Mouse (Mus musculus): ENCODE measurements around the gene Rapgef4.

Rapgef4 gene

DNA sequence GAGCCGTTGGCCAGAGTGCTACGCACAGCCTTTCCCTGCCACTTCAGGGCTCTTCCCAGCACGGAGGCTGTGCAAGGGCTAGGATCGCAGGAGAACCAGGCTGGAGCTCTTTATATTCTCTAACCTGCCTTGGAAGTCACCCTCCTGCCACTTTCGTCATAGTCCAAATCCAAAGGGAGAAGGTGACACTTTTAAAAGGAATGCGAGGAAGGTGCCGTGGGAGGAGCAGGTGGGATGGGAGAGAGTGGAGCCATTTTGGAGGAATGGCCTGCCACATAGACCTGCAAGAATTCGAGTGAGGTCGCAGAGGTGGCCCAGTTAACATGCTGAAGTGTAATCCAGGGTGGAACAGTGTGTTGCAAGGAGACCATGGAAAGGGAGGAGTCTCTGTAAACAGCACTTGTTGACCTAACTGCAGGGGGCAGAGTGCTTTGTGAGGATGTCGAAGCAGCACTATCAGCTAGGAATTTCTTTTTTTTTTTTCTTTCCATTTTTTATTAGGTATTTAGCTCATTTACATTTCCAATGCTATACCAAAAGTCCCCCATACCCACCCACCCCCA lies 94.0 kb downstream of the Rapgef4 start:
- DNase-seq (ENCODE audit: low spot score in 2 of 2): no peak

GRCm38 (mm10) chr2:72077490-72078139 lies 96.6 kb downstream of the Rapgef4 start:
- no peak for DNase-seq (ENCODE audit: low spot score in 2 of 2)

GRCm38 (mm10) chr2:72078140-72078521 lies 97.1 kb downstream of the Rapgef4 start:
- no peak for DNase-seq (ENCODE audit: low spot score in 2 of 2)

- DNase-seq (ENCODE audit: low spot score in 2 of 2): no peak
These were observed 98.1 kb downstream of the Rapgef4 start for GRCm38 (mm10) chr2:72079110-72079509.

GRCm38 (mm10) chr2:72082846-72083245 lies 101.8 kb downstream of the Rapgef4 start:
- DNase-seq (ENCODE audit: low spot score in 2 of 2): no peak

DNA sequence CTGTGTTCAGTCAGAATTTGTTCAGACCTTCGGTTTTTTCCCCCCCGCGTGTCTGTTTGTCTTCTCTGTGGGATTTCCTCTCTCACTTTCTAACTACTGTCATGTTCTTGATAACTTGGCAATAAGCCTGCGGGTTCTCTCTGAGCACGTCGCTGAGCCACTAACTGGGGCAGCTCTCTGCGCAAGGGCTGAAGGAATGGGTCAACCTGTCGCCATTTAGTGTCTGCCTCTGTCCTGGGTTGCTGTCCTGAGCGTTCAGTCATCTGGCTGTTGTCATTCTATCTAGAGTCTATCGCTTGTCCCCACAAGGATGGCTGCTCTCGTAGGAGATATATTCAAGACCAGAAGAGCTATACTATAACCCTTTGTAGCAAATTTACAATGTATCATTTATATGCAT lies 107.8 kb downstream of the Rapgef4 start:
- no peak for DNase-seq (ENCODE audit: low spot score in 2 of 2)

GRCm38 (mm10) chr2:72090061-72090460 lies 109.0 kb downstream of the Rapgef4 start:
- DNase-seq (ENCODE audit: low spot score in 2 of 2): no peak

GRCm38 (mm10) chr2:72092046-72092445 lies 111.0 kb downstream of the Rapgef4 start:
- no peak for DNase-seq (ENCODE audit: low spot score in 2 of 2)

- no peak for DNase-seq (ENCODE audit: low spot score in 2 of 2)
These were observed 112.5 kb downstream of the Rapgef4 start for GRCm38 (mm10) chr2:72093402-72094037.

- no peak for DNase-seq (ENCODE audit: low spot score in 2 of 2)
These were observed 113.0 kb downstream of the Rapgef4 start for GRCm38 (mm10) chr2:72094038-72094437.

- DNase-seq (ENCODE audit: low spot score in 2 of 2): no peak
These were observed 113.4 kb downstream of the Rapgef4 start for GRCm38 (mm10) chr2:72094446-72094845.

- DNase-seq (ENCODE audit: low spot score in 2 of 2): no peak
These were observed 114.0 kb downstream of the Rapgef4 start for GRCm38 (mm10) chr2:72095002-72095401.

DNA sequence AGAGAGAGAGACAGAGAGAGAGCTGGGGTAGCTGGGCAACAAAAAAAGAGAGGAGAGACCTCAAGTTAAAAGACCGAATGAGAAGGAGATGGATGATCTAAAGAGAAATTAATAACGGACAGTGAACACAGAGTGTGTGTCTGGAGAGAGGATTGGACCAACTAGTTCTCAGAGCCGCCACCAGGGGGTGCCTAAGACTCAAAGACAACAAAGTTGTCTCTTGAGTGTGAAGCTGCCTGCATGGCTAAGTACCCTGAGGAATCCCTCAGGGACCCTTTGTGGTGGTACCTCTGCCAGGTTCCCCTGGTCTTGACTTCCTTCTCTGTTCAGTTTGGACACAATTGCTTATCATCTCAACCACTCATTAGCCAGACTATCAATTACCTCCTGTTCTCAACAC lies 115.3 kb downstream of the Rapgef4 start:
- DNase-seq (ENCODE audit: low spot score in 2 of 2): no peak

DNA sequence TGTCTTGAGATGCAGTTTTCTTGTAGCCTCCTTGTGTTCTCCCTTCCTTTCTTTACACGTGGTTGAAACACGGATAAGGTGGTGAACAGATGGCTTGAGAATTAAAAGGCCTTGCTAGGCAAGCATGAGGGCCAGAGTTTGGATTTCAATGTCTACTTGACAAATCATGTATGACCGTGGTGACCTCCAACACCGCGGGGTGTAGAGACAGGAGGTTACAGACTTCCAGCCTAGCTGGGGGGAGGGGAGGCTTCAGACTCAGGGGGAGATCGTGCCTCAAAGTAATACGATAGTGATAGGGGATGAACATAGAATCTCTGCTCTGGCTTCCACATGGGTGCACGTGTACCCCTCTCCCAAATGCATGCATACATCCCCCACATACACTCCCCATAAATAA lies 117.3 kb downstream of the Rapgef4 start:
- no peak for DNase-seq (ENCODE audit: low spot score in 2 of 2)

GRCm38 (mm10) chr2:72104604-72105003 lies 123.6 kb downstream of the Rapgef4 start:
- DNase-seq (ENCODE audit: low spot score in 2 of 2): no peak

DNA sequence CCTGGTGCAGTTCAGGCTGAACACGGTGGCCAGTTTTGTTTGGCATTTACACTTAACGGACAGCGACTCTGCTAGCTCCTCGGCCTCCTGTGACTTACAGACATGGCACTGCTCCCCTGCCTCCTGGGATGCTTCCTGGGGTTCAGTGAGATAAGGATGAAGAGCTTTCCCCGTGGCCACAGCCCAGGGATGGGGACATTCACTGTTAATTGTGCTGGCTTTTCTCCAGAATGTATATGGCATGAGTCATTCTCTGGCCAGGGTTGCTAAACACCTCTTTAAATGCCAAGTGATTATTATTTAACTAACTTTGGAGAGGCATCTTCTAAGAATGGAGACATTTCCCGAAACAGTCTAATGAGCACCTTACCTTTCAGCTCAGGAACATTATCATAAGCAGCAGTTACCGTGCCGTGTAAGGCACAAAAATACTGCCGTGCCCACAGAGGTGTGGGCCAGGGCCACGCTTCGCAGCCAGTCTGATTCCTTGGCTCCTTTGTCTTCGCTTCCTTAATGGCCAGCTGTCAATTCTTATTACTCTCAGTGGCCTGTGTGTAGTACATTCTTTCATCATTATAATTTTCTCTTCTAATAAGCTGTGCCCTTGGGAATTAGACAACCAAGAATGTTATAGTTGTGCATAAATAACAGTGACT lies 126.6 kb downstream of the Rapgef4 start:
- DNase-seq (ENCODE audit: low spot score in 2 of 2): no peak

GRCm38 (mm10) chr2:72108448-72109312 lies 127.6 kb downstream of the Rapgef4 start:
- no peak for DNase-seq (ENCODE audit: low spot score in 2 of 2)

DNA sequence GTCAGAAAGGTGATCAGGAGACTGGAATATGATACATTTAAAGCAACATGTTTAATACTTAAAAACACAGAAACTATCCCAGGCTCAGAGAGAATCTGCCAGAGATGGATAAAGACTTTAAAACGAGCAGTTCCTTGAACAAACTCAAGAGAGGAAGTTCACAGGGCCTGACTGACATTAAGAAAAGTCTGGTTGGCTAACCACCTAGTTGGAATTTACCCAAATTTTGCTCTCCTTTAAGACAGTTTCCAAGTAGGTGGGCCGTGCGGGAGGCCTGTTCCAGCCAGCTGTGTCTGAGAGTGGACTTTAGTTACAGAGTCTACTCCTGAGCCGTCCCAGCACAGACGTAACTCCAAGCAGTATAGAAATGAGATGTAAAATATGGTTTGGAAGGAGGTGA lies 129.4 kb downstream of the Rapgef4 start:
- DNase-seq (ENCODE audit: low spot score in 2 of 2): no peak

DNA sequence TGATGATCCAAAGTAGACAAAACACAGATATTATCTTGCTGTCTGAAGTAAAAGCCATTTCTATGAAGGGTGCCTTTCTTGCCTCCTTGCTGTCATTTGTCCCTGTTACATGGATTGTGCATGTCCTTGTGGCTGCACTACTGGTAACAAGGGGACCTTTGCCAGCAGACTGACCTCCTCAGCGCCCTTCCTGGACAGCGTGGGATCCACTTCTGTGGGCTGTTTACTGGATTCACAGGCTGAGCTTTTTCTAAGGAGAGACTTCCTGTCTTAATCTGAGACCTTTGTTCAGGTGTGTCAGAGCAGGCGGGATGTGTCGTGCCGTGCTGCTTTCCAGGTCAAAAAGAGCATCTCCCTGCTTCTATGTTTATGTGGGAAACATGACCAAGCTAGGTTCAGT lies 132.7 kb downstream of the Rapgef4 start:
- no peak for DNase-seq (ENCODE audit: low spot score in 2 of 2)

GRCm38 (mm10) chr2:72114148-72114559 lies 133.1 kb downstream of the Rapgef4 start:
- no peak for DNase-seq (ENCODE audit: low spot score in 2 of 2)

DNA sequence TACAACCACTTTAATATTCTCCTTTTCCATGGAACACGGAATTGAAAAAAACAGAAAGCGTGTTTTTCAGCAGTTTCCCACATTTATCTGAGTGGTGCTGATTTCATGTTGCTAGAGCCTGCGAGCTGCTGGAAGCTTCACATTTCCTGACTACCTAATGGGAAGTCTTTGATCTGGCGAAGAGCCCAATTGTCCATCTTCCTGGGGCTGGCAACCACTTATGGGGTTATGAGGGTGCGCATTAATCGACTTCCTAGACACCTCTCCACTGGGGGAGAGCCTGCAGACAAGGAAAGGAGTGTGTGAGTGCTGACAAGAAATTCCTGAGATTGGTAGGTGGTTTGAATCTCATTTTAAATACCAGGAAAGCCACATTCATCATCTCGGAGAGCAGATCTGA lies 135.1 kb downstream of the Rapgef4 start:
- DNase-seq (ENCODE audit: low spot score in 2 of 2): no peak

DNA sequence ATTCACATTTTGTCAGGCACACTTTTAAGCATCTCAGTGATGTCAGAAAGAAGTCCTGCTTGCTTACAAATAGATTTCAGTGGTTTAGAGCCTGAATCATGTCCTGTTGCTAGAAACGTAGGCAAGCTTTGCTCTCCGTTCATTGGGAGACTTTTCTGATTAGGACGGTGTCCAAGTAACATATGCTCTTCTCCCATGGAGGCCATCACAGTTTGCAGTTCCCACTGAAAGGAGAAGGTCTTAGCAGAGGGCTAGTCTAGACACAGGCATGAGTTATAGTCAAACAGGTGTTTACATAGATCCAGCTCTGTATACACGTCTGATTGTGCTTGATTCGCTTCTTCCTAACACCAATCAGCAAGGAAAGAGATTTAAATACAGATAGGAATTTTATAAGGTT lies 135.7 kb downstream of the Rapgef4 start:
- DNase-seq (ENCODE audit: low spot score in 2 of 2): no peak

Data from frontal cortex, postnatal 14 days (tissue).